Mouse (Mus musculus): ENCODE data around the gene Kdm1b. TPM values are rescaled to one million over a fixed set of nuclear protein-coding genes. Genes with fewer than 3 reads are reported as not detected.
A peak's percentile ranks its signal among the peaks of the same experiment; 100 is the strongest.

Kdm1b gene
- total and polyA plus RNA-seq, 2 experiments from 2014 or later, result 5.7 to 5.9 TPM

GRCm38 (mm10) chr13:47043833-47044616, 726 bp downstream of the Kdm1b start:
- no peaks in the 10 kb centered on the region for H3K9me3 ChIP-seq (replicated peaks; ENCODE audit: control insufficient read depth, low read length)
- H3K4me1 ChIP-seq (ENCODE audit: control insufficient read depth, insufficient read depth), result peaks cover 7% of the 10 kb centered on the region
- peak overlapping the region; percentile 87 for H3K4me2 ChIP-seq (ENCODE audit: low read depth, low read length)
- peaks cover 3% of the 10 kb centered on the region for H3K36me3 ChIP-seq (replicated peaks; ENCODE audit: control insufficient read depth, insufficient read depth, low read length)
- no peaks in the 10 kb centered on the region for H3K27me3 ChIP-seq (ENCODE audit: control insufficient read depth, insufficient read depth, low read length)
- DNase-seq (ENCODE audit: low spot score), result no peak
- TF ChIP-seq CTCF (IDR thresholded peaks at IDR 0.05; ENCODE audit: low read depth) (no peak), EP300 (IDR thresholded peaks at IDR 0.05; ENCODE audit: low read depth) (no peak)
- ATAC-seq (ENCODE audit: insufficient read depth, low read depth), result peak; percentile 6
- H3K4me3 ChIP-seq (ENCODE audit: low read depth, low read length), result peak overlapping the region; percentile 75
- peak overlapping the region; percentile 44 for H3K27ac ChIP-seq (ENCODE audit: low read depth)
- peak overlapping the region; percentile 71 for H3K9ac ChIP-seq (replicated peaks; ENCODE audit: low read depth, low read length)
- 2% methylated on average over 43 of the region's 45 CpGs for WGBS

- Histone ChIP-seq H3K9ac (replicated peaks; ENCODE audit: low read depth, low read length) (peak within 1 kb of the TSS; percentile 71), H3K36me3 (replicated peaks; ENCODE audit: control insufficient read depth, insufficient read depth, low read length) (peaks cover 9% of the 10 kb centered on the region), H3K4me1 (ENCODE audit: control insufficient read depth, insufficient read depth) (peaks cover 7% of the 10 kb centered on the region), H3K27ac (ENCODE audit: low read depth) (peak within 1 kb of the TSS; percentile 44), H3K4me2 (ENCODE audit: low read depth, low read length) (peak within 1 kb of the TSS; percentile 87), H3K27me3 (ENCODE audit: control insufficient read depth, insufficient read depth, low read length) (no peaks in the 10 kb centered on the region), H3K9me3 (replicated peaks; ENCODE audit: control insufficient read depth, low read length) (no peaks in the 10 kb centered on the region), H3K4me3 (ENCODE audit: low read depth, low read length) (peak within 1 kb of the TSS; percentile 75)
- ATAC-seq (ENCODE audit: insufficient read depth, low read depth) (no peak), DNase-seq (ENCODE audit: low spot score) (no peak)
- 20% methylated on average over 10 of the region's 10 CpGs for whole genome bisulfite sequencing
- no peak for TF ChIP-seq CTCF (IDR thresholded peaks at IDR 0.05; ENCODE audit: low read depth)
- no peak for TF ChIP-seq EP300 (IDR thresholded peaks at IDR 0.05; ENCODE audit: low read depth)
Measured at GRCm38 (mm10) chr13:47044617-47044947, 1.3 kb downstream of the Kdm1b start, which contains the start of gene Tpmt. TSS of gene Tpmt (minus strand) at chr13:47044737.

GRCm38 (mm10) chr13:47047996-47048395, 4.7 kb downstream of the Kdm1b start:
- Histone ChIP-seq H3K4me1 (ENCODE audit: control insufficient read depth, insufficient read depth) (peaks cover 7% of the 10 kb centered on the region), H3K9me3 (replicated peaks; ENCODE audit: control insufficient read depth, low read length) (no peaks in the 10 kb centered on the region), H3K4me2 (ENCODE audit: low read depth, low read length) (no peak overlapping the region), H3K9ac (replicated peaks; ENCODE audit: low read depth, low read length) (no peak overlapping the region), H3K27ac (ENCODE audit: low read depth) (no peak overlapping the region), H3K4me3 (ENCODE audit: low read depth, low read length) (no peak overlapping the region), H3K36me3 (replicated peaks; ENCODE audit: control insufficient read depth, insufficient read depth, low read length) (peaks cover 32% of the 10 kb centered on the region), H3K27me3 (ENCODE audit: control insufficient read depth, insufficient read depth, low read length) (no peaks in the 10 kb centered on the region)
- DNase-seq (ENCODE audit: low spot score), result no peak
- no peak for ATAC-seq (ENCODE audit: insufficient read depth, low read depth)
- WGBS, result 86% methylated on average over 4 of the region's 4 CpGs
- TF ChIP-seq EP300 (IDR thresholded peaks at IDR 0.05; ENCODE audit: low read depth) (no peak), CTCF (IDR thresholded peaks at IDR 0.05; ENCODE audit: low read depth) (no peak)

- no peak overlapping the region for H3K9ac ChIP-seq (replicated peaks; ENCODE audit: low read depth, low read length)
- no peaks in the 10 kb centered on the region for H3K27me3 ChIP-seq (ENCODE audit: control insufficient read depth, insufficient read depth, low read length)
- WGBS, result 35% methylated on average over 4 of the region's 4 CpGs
- peaks cover 47% of the 10 kb centered on the region for H3K36me3 ChIP-seq (replicated peaks; ENCODE audit: control insufficient read depth, insufficient read depth, low read length)
- TF ChIP-seq CTCF (IDR thresholded peaks at IDR 0.05; ENCODE audit: low read depth) (no peak), EP300 (IDR thresholded peaks at IDR 0.05; ENCODE audit: low read depth) (no peak)
- H3K4me2 ChIP-seq (ENCODE audit: low read depth, low read length), result no peak overlapping the region
- no peak overlapping the region for H3K4me3 ChIP-seq (ENCODE audit: low read depth, low read length)
- DNase-seq (ENCODE audit: low spot score), result no peak
- H3K27ac ChIP-seq (ENCODE audit: low read depth), result no peak overlapping the region
- no peaks in the 10 kb centered on the region for H3K9me3 ChIP-seq (replicated peaks; ENCODE audit: control insufficient read depth, low read length)
- ATAC-seq (ENCODE audit: insufficient read depth, low read depth), result no peak
- no peaks in the 10 kb centered on the region for H3K4me1 ChIP-seq (ENCODE audit: control insufficient read depth, insufficient read depth)
Measured at GRCm38 (mm10) chr13:47050009-47050408, 6.7 kb downstream of the Kdm1b start.

- Histone ChIP-seq H3K9ac (replicated peaks; ENCODE audit: low read depth, low read length) (no peak overlapping the region), H3K27ac (ENCODE audit: low read depth) (no peak overlapping the region), H3K4me1 (ENCODE audit: control insufficient read depth, insufficient read depth) (no peaks in the 10 kb centered on the region), H3K36me3 (replicated peaks; ENCODE audit: control insufficient read depth, insufficient read depth, low read length) (peaks cover 50% of the 10 kb centered on the region), H3K4me2 (ENCODE audit: low read depth, low read length) (no peak overlapping the region), H3K27me3 (ENCODE audit: control insufficient read depth, insufficient read depth, low read length) (no peaks in the 10 kb centered on the region), H3K9me3 (replicated peaks; ENCODE audit: control insufficient read depth, low read length) (no peaks in the 10 kb centered on the region), H3K4me3 (ENCODE audit: low read depth, low read length) (no peak overlapping the region)
- TF ChIP-seq CTCF (IDR thresholded peaks at IDR 0.05; ENCODE audit: low read depth) (no peak), EP300 (IDR thresholded peaks at IDR 0.05; ENCODE audit: low read depth) (no peak)
- WGBS, result 81% methylated on average over 10 of the region's 10 CpGs
- DNase-seq (ENCODE audit: low spot score) (no peak), ATAC-seq (ENCODE audit: insufficient read depth, low read depth) (no peak)
Measured at GRCm38 (mm10) chr13:47053971-47054370, 10.7 kb downstream of the Kdm1b start.

GRCm38 (mm10) chr13:47056126-47056525, 12.8 kb downstream of the Kdm1b start:
- ATAC-seq (ENCODE audit: insufficient read depth, low read depth) (no peak), DNase-seq (ENCODE audit: low spot score) (no peak)
- WGBS, result 73% methylated on average over 11 of the region's 11 CpGs

More at GRCm38 (mm10) chr13:47056126-47056525, 12.8 kb downstream of the Kdm1b start:
- no peaks in the 10 kb centered on the region for H3K4me1 ChIP-seq (ENCODE audit: control insufficient read depth, insufficient read depth)
- no peak overlapping the region for H3K4me3 ChIP-seq (ENCODE audit: low read depth, low read length)
- no peaks in the 10 kb centered on the region for H3K27me3 ChIP-seq (ENCODE audit: control insufficient read depth, insufficient read depth, low read length)
- H3K36me3 ChIP-seq (replicated peaks; ENCODE audit: control insufficient read depth, insufficient read depth, low read length), result peaks cover 44% of the 10 kb centered on the region
- no peak overlapping the region for H3K4me2 ChIP-seq (ENCODE audit: low read depth, low read length)
- no peak for TF ChIP-seq EP300 (IDR thresholded peaks at IDR 0.05; ENCODE audit: low read depth)
- TF ChIP-seq CTCF (IDR thresholded peaks at IDR 0.05; ENCODE audit: low read depth), result no peak
- no peak overlapping the region for H3K9ac ChIP-seq (replicated peaks; ENCODE audit: low read depth, low read length)
- H3K9me3 ChIP-seq (replicated peaks; ENCODE audit: control insufficient read depth, low read length), result no peaks in the 10 kb centered on the region
- H3K27ac ChIP-seq (ENCODE audit: low read depth), result no peak overlapping the region

Data from heart, postnatal 0 days (tissue).